Mouse (Mus musculus): ENCODE data around the gene Fzd4. TPM values are rescaled to one million over a fixed set of nuclear protein-coding genes. Genes with fewer than 3 reads are reported as not detected.

Gene Fzd4
- polyA plus RNA-seq, 1 experiment from 2014 or later: 14.7 TPM

- WGBS: 38% methylated on average over 3 of the region's 3 CpGs
- no peak overlapping the region for H3K27ac ChIP-seq (ENCODE audit: low read length)
- H3K4me3 ChIP-seq (replicated peaks; ENCODE audit: low read length): no peak overlapping the region
- H3K27me3 ChIP-seq (ENCODE audit: control insufficient read depth, insufficient read depth, low read length): no peaks in the 10 kb centered on the region
- ATAC-seq (ENCODE audit: insufficient read depth, low FRiP score): no peak
- H3K4me1 ChIP-seq (ENCODE audit: control insufficient read depth, insufficient read depth, low read length): 0 out of 2 replicates have a peak, but pooled peaks cover 7% of the 10 kb centered on the region
- peak overlapping the region; percentile 16; the same call in 1 of the 2 replicates for H3K4me2 ChIP-seq (ENCODE audit: low read depth, low read length)
- H3K9me3 ChIP-seq (replicated peaks; ENCODE audit: control insufficient read depth, low read length): no peaks in the 10 kb centered on the region
- H3K9ac ChIP-seq (ENCODE audit: low read length): no peak overlapping the region
- H3K36me3 ChIP-seq (ENCODE audit: control insufficient read depth, insufficient read depth, low read length): no peaks in the 10 kb centered on the region
These were observed 14.9 kb downstream of the Fzd4 start for GRCm38 (mm10) chr7:89418917-89419679.

GRCm38 (mm10) chr7:89421294-89421693 lies 17.1 kb downstream of the Fzd4 start:
- no peaks in the 10 kb centered on the region for H3K27me3 ChIP-seq (ENCODE audit: control insufficient read depth, insufficient read depth, low read length)
- no peak for ATAC-seq (ENCODE audit: insufficient read depth, low FRiP score)
- WGBS: 93% methylated on average over 5 of the region's 5 CpGs
- no peak overlapping the region for H3K27ac ChIP-seq (ENCODE audit: low read length)
- no peaks in the 10 kb centered on the region for H3K9me3 ChIP-seq (replicated peaks; ENCODE audit: control insufficient read depth, low read length)
- 0 out of 2 replicates have a peak, but pooled peaks cover 7% of the 10 kb centered on the region for H3K4me1 ChIP-seq (ENCODE audit: control insufficient read depth, insufficient read depth, low read length)
- H3K4me3 ChIP-seq (replicated peaks; ENCODE audit: low read length): no peak overlapping the region
- H3K9ac ChIP-seq (ENCODE audit: low read length): no peak overlapping the region
- no peaks in the 10 kb centered on the region for H3K36me3 ChIP-seq (ENCODE audit: control insufficient read depth, insufficient read depth, low read length)
- no peak overlapping the region for H3K4me2 ChIP-seq (ENCODE audit: low read depth, low read length)

- no peaks in the 10 kb centered on the region for H3K36me3 ChIP-seq (ENCODE audit: control insufficient read depth, insufficient read depth, low read length)
- H3K27me3 ChIP-seq (ENCODE audit: control insufficient read depth, insufficient read depth, low read length): no peaks in the 10 kb centered on the region
- 31% methylated on average over 8 of the region's 8 CpGs for WGBS
- H3K9ac ChIP-seq (ENCODE audit: low read length): no peak overlapping the region
- no peak overlapping the region for H3K27ac ChIP-seq (ENCODE audit: low read length)
- H3K4me3 ChIP-seq (replicated peaks; ENCODE audit: low read length): no peak overlapping the region
- H3K4me2 ChIP-seq (ENCODE audit: low read depth, low read length): no peak overlapping the region
- no peaks in the 10 kb centered on the region for H3K9me3 ChIP-seq (replicated peaks; ENCODE audit: control insufficient read depth, low read length)
- no peak for ATAC-seq (ENCODE audit: insufficient read depth, low FRiP score)
- H3K4me1 ChIP-seq (ENCODE audit: control insufficient read depth, insufficient read depth, low read length): 0 out of 2 replicates have a peak, but pooled peaks cover 5% of the 10 kb centered on the region
These were observed 18.5 kb downstream of the Fzd4 start for GRCm38 (mm10) chr7:89422650-89423049.

- Histone ChIP-seq H3K27me3 (ENCODE audit: control insufficient read depth, insufficient read depth, low read length) (no peaks in the 10 kb centered on the region), H3K36me3 (ENCODE audit: control insufficient read depth, insufficient read depth, low read length) (no peaks in the 10 kb centered on the region), H3K9ac (ENCODE audit: low read length) (no peak overlapping the region), H3K9me3 (replicated peaks; ENCODE audit: control insufficient read depth, low read length) (no peaks in the 10 kb centered on the region), H3K27ac (ENCODE audit: low read length) (no peak overlapping the region), H3K4me3 (replicated peaks; ENCODE audit: low read length) (no peak overlapping the region), H3K4me2 (ENCODE audit: low read depth, low read length) (no peak overlapping the region), H3K4me1 (ENCODE audit: control insufficient read depth, insufficient read depth, low read length) (no peaks in the 10 kb centered on the region)
- WGBS: 16% methylated on average over 5 of the region's 5 CpGs
- ATAC-seq (ENCODE audit: insufficient read depth, low FRiP score): no peak
These were observed 19.0 kb downstream of the Fzd4 start for GRCm38 (mm10) chr7:89423194-89423593.

- Histone ChIP-seq H3K4me3 (replicated peaks; ENCODE audit: low read length) (no peak overlapping the region), H3K27ac (ENCODE audit: low read length) (no peak overlapping the region), H3K27me3 (ENCODE audit: control insufficient read depth, insufficient read depth, low read length) (no peaks in the 10 kb centered on the region), H3K4me2 (ENCODE audit: low read depth, low read length) (no peak overlapping the region), H3K9me3 (replicated peaks; ENCODE audit: control insufficient read depth, low read length) (no peaks in the 10 kb centered on the region), H3K4me1 (ENCODE audit: control insufficient read depth, insufficient read depth, low read length) (no peaks in the 10 kb centered on the region), H3K9ac (ENCODE audit: low read length) (no peak overlapping the region), H3K36me3 (ENCODE audit: control insufficient read depth, insufficient read depth, low read length) (no peaks in the 10 kb centered on the region)
- ATAC-seq (ENCODE audit: insufficient read depth, low FRiP score): no peak
- WGBS: 50% methylated on average over 8 of the region's 8 CpGs
These were observed 19.6 kb downstream of the Fzd4 start for GRCm38 (mm10) chr7:89423688-89424255.

- peak; percentile 56; the same call in 1 of the 2 replicates for ATAC-seq (ENCODE audit: insufficient read depth, low FRiP score)
- H3K27ac ChIP-seq (ENCODE audit: low read length): no peak overlapping the region
- no peaks in the 10 kb centered on the region for H3K27me3 ChIP-seq (ENCODE audit: control insufficient read depth, insufficient read depth, low read length)
- H3K9me3 ChIP-seq (replicated peaks; ENCODE audit: control insufficient read depth, low read length): no peaks in the 10 kb centered on the region
- H3K4me1 ChIP-seq (ENCODE audit: control insufficient read depth, insufficient read depth, low read length): no peaks in the 10 kb centered on the region; the same call in 1 of the 2 replicates
- H3K9ac ChIP-seq (ENCODE audit: low read length): no peak overlapping the region
- H3K36me3 ChIP-seq (ENCODE audit: control insufficient read depth, insufficient read depth, low read length): no peaks in the 10 kb centered on the region
- no peak overlapping the region for H3K4me3 ChIP-seq (replicated peaks; ENCODE audit: low read length)
- no peak overlapping the region for H3K4me2 ChIP-seq (ENCODE audit: low read depth, low read length)
- WGBS: 75% methylated on average over 5 of the region's 5 CpGs
These were observed 20.5 kb downstream of the Fzd4 start for GRCm38 (mm10) chr7:89424659-89425058.

GRCm38 (mm10) chr7:89425803-89426725 lies 21.9 kb downstream of the Fzd4 start:
- H3K9me3 ChIP-seq (replicated peaks; ENCODE audit: control insufficient read depth, low read length): no peaks in the 10 kb centered on the region
- no peak overlapping the region for H3K9ac ChIP-seq (ENCODE audit: low read length)
- 32% methylated on average over 11 of the region's 11 CpGs for WGBS
- no peak overlapping the region for H3K27ac ChIP-seq (ENCODE audit: low read length)
- H3K27me3 ChIP-seq (ENCODE audit: control insufficient read depth, insufficient read depth, low read length): no peaks in the 10 kb centered on the region
- H3K4me3 ChIP-seq (replicated peaks; ENCODE audit: low read length): no peak overlapping the region
- H3K36me3 ChIP-seq (ENCODE audit: control insufficient read depth, insufficient read depth, low read length): no peaks in the 10 kb centered on the region
- no peaks in the 10 kb centered on the region; the same call in 1 of the 2 replicates for H3K4me1 ChIP-seq (ENCODE audit: control insufficient read depth, insufficient read depth, low read length)
- no peak overlapping the region for H3K4me2 ChIP-seq (ENCODE audit: low read depth, low read length)
- no peak for ATAC-seq (ENCODE audit: insufficient read depth, low FRiP score)

- Histone ChIP-seq H3K9me3 (replicated peaks; ENCODE audit: control insufficient read depth, low read length) (no peaks in the 10 kb centered on the region), H3K27ac (ENCODE audit: low read length) (no peak overlapping the region), H3K4me2 (ENCODE audit: low read depth, low read length) (no peak overlapping the region), H3K27me3 (ENCODE audit: control insufficient read depth, insufficient read depth, low read length) (no peaks in the 10 kb centered on the region), H3K36me3 (ENCODE audit: control insufficient read depth, insufficient read depth, low read length) (no peaks in the 10 kb centered on the region), H3K4me1 (ENCODE audit: control insufficient read depth, insufficient read depth, low read length) (no peaks in the 10 kb centered on the region; the same call in 1 of the 2 replicates), H3K9ac (ENCODE audit: low read length) (no peak overlapping the region), H3K4me3 (replicated peaks; ENCODE audit: low read length) (no peak overlapping the region)
- no peak for ATAC-seq (ENCODE audit: insufficient read depth, low FRiP score)
- 22% methylated on average over 5 of the region's 5 CpGs for WGBS
These were observed 22.9 kb downstream of the Fzd4 start for GRCm38 (mm10) chr7:89427101-89427500.

Data from stomach, embryonic 16.5 days (tissue).